Mouse (Mus musculus): Measurements from ENCODE around the gene Dapk1. TPM values are rescaled to one million over a fixed set of nuclear protein-coding genes. Genes with fewer than 3 reads are reported as not detected.
A peak's percentile ranks its signal among the peaks of the same experiment; 100 is the strongest.

Gene Dapk1
- total RNA-seq, 1 experiment from 2014 or later: 3.8 TPM

DNA sequence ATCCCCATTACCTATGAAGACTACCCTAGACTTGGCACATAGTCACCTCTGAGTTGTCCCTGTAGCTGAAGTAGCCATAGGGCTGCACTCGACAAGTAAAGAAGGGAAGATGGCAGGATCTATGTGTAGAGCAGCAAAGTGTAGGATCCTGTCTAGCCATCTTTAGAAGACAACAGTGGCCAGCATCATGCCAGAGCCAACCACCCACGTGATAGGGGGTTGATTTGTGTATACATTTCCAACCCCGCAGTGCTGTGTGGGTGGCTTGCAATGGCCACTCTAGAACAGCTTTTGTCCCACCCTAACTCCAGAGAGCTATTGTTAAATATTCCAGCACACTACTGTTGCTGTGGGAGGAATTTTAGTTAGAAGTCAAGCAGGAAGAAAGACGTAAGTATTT, 111.8 kb downstream of the Dapk1 start:
- no peak for ATAC-seq (replicated peaks; ENCODE audit: insufficient number of reproducible peaks, low FRiP score, low TSS enrichment, poor library complexity, severe bottlenecking)

DNA sequence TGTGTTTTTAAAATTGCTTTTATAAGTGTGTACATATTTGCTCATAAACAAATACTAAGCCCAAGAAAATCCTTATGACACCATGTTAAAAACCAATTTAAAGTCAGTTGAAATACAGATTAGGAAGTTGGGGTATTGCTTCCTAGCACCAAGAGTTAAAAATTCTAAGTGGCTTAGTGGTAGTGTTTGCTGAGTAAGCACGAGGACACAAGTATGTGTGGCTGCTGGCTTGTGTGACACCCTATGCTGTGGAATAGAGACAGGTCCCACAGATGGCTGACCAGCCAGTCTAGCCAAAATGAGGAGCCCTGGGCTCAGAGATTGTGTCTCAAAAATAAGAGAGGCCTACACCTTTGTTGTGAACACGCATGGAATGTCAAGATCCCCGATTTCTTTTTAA, 114.4 kb downstream of the Dapk1 start:
- no peak for ATAC-seq (replicated peaks; ENCODE audit: insufficient number of reproducible peaks, low FRiP score, low TSS enrichment, poor library complexity, severe bottlenecking)

DNA sequence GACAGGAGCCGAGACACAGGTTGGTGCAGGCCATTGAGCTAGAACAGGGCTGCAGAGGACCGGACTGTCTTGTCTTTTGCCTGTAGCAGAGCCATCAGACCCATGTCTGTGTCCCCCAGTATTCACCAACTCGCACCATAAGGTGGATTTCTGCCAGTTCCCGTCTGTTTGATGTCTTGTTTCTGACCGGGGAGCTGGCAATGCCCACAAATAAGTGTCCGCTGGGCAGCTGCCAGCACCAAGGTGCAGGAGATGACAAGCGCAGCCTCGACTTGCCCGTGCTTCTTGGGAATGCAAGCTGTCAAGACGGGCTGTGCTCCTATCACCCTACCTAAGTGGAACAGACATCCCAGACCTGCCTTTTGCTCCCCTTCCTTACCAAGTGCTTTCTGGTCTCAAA, 115.7 kb downstream of the Dapk1 start:
- no peak for ATAC-seq (replicated peaks; ENCODE audit: insufficient number of reproducible peaks, low FRiP score, low TSS enrichment, poor library complexity, severe bottlenecking)

DNA sequence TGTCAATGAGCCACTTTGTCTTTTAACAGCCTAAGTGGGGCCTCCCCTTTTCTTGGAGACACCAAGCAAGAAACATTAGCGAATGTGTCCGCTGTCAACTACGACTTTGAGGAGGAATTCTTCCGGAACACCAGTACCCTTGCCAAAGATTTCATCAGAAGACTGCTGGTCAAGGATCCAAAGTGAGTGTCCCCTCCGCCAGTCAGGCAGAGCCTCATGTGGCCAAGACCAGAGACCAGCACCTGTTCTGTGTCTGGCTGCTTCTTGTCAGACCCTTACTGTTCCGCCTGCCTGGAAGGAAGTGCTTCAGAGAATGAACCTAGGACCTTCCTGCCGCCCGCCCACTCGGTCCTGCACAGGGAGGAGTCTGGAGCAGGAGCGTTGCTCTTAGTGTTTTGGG, 117.8 kb downstream of the Dapk1 start:
- ATAC-seq (replicated peaks; ENCODE audit: insufficient number of reproducible peaks, low FRiP score, low TSS enrichment, poor library complexity, severe bottlenecking): no peak

DNA sequence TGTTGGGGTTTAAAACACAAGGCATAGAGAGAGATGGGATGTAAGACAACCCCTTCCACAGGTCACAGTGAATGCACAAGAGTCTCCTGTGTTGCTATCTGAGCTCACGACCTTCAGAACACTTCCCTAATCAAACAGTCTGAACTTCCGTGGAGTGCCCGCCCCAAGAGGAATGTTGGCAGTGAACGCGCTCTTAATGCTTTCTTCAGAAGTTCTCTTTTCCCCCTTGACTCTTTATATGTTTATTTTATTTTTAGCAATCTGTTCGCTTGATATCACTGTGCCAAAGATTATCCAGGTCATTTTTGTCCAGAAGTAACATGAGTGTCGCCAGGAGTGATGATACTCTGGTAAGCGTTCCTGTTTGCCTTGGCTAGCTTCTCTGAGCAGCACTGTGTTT, 121.0 kb downstream of the Dapk1 start:
- ATAC-seq (replicated peaks; ENCODE audit: insufficient number of reproducible peaks, low FRiP score, low TSS enrichment, poor library complexity, severe bottlenecking): no peak

DNA sequence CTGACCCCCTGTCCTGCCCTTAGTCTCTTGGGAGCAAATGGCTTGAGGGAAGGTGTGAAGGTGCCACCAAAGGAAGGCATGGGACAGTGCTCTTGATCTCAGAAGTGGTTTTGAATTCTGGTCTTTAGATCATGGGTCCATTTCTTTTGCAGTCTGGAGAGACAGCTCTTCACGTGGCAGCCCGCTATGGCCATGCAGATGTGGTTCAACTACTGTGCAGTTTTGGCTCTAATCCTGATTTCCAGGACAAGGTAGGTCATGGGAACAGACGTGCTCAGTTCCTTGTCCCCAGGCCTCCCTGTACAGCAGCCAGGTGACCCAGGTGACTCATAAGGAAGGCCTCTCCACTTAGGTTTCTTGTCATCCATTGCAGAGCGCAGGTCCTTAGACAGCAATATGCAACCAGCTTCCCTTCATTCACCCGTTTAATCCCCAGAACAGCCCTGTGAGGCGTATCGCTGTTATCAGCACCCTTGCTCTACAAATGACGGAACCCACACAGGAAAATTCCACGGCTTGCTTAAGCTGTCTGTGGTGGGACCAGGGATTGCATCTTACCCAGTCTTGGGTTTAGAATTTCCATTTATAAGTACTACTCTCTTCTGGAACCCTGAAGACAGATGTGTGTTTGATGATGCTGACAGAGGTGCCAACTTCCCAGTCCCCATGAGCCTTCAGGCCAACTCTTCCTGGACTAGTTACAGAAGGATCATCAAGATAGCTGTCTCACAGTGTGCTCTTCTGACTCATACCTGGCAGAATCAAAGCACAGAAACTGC, 126.7 kb downstream of the Dapk1 start:
- ATAC-seq (replicated peaks; ENCODE audit: insufficient number of reproducible peaks, low FRiP score, low TSS enrichment, poor library complexity, severe bottlenecking): no peak; the same call in 1 of the 2 replicates

DNA sequence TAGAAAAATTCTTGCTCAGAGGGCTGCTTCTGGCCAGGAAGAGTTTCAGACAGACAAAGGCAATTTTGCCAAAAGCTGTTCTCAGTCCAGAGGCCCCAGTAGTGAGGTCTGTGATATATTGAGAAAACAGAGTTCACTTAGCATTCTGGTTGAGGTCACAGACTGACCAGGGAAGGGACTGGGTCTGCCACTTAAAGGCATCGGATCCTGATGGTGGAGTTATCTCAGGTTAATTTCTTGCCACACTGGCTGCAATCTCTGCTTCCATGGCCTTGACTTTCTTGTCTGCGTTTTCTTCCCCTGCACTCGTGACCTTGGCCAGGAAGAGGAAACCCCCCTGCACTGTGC, 127.3 kb downstream of the Dapk1 start:
- ATAC-seq (replicated peaks; ENCODE audit: insufficient number of reproducible peaks, low FRiP score, low TSS enrichment, poor library complexity, severe bottlenecking): no peak

DNA sequence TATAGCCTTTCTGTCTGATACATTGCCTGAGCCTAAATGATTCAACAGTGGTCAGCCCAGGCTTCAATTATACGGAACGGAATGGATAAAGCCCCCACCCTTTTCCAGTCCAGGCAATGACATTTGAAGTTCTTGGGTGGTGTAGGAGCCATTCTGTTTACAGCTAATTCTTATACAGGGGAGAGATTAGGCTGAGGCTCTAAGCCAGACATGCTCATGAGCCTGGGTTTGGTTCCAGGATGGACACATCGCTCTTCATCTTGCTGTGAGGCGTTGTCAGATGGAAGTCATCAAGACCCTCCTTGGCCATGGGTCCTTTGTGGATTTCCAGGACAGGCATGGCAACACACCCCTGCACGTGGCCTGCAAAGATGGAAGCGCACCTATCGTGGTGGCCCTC, 128.8 kb downstream of the Dapk1 start:
- ATAC-seq (replicated peaks; ENCODE audit: insufficient number of reproducible peaks, low FRiP score, low TSS enrichment, poor library complexity, severe bottlenecking): no peak

DNA sequence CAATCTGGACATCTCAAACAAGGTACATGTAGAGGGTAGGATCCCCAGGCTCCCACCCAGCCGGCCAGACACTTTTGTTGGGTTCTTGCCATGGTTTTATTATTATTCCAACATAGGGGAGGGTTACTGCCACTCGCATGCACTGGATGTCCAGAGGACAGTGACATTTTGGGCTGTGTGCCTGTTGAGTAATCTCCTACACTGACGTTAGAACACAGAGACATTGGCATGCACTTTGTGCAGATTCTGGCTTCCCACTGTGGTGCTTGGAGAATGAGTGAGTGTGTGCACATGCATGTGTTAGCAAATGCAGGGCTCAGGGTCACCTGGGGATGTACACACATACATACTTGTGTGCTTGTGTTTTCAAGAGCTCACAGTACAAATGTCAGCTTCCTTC, 129.3 kb downstream of the Dapk1 start:
- no peak for ATAC-seq (replicated peaks; ENCODE audit: insufficient number of reproducible peaks, low FRiP score, low TSS enrichment, poor library complexity, severe bottlenecking)

DNA sequence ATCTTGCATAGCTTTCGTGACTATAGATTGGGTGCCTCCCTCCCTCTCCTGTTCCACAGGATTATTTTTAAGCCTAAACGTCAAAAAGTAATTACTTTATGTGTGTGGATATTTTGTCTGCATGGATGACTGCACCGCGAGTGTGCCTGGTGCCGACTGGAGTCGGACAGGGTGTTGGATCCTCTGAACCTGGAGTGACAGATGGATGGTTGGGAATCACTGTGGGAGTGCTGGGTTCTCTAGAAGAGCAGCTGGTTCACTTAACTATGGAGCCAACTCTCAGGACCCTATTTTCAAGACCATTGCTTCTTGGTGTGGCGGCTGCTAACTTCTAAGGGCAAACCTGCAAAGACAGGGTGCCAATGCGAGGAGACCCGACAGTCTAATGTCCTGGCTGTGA, 133.6 kb downstream of the Dapk1 start:
- no peak for ATAC-seq (replicated peaks; ENCODE audit: insufficient number of reproducible peaks, low FRiP score, low TSS enrichment, poor library complexity, severe bottlenecking)

DNA sequence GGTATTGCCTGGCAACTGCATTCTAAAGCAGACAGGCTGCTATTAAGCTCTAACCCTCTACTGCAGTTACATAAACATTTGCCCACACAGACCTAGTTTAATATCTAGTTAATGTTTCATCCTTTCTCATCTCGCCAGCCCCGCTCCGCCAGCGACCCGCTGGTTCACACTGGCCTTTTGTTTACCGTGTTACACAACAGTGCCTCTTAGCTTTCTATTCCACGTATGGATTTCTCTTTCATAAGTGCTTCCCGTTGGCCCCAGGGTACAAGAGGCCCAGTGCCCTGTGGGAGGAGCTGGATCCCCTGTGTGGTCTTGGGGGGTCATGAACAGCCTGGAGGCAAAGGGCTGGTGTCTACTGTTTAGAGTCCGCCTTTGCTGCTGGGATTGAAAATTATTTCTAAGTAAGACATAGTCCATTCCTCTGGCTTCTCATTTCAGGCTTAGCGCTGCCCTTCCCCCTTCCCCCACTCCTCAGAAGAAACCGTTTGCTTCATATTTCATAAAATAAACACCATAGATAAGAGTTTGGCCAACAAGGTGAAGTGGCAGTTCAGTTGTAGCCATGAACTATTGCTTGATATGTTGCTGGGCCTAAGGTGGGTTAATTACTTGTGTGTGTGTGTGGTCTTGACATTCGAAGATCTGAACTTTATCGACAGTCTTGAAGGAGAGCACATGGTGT, 134.8 kb downstream of the Dapk1 start:
- no peak for ATAC-seq (replicated peaks; ENCODE audit: insufficient number of reproducible peaks, low FRiP score, low TSS enrichment, poor library complexity, severe bottlenecking)

DNA sequence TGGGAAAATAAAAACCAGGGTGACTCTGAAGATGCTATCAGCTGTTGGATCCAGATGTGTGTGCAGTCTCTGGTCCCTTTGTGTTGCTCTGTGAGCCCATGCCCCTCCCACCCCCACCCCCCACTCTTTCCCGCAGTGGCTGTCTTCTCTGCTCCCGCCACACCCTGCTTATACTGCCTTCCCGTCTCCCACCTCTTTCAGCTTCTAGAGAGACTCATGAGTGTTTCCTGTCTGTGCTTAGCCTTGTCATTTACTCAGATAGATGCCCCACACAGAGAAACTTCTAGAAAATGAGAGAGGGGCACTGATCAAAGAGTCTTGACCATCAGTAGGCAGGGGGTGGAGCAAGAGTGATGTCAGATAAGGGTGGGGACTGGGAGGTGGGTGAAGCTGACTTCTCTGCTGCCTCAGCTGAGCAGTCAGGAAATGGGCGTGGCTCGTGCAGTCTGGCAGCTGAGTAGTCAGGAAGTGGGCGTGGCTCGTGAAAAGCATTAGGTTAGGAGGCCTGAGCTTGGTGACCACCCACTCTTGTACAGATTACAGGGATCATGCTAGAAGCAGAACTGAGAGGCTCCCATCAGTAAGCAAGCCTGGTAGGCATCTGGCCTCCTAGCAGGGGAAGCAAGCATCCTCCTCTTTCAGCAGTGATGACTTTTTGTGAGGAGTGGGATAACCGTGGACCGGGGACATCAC, 136.0 kb downstream of the Dapk1 start:
- ATAC-seq (replicated peaks; ENCODE audit: insufficient number of reproducible peaks, low FRiP score, low TSS enrichment, poor library complexity, severe bottlenecking): peak; percentile 91

DNA sequence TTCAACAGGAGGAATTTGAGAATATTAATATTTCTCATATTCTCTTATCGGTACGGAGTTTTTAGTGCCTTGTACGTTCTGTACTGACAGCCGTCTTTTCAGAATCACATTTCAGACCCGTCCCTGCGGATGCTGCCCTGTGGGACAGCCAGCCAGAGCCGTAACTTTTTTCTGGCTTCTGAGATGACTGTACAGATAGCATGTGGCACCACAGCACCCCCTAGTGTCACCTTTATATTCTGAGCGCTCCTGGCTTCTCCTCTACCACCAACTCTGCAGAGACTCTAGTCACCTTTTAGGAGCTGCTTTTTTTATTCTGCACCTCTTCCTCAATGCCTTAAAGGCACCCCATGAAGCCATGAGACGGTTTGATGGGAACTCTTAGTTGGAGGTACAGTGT, 136.7 kb downstream of the Dapk1 start:
- peak; percentile 64 for ATAC-seq (replicated peaks; ENCODE audit: insufficient number of reproducible peaks, low FRiP score, low TSS enrichment, poor library complexity, severe bottlenecking)

DNA sequence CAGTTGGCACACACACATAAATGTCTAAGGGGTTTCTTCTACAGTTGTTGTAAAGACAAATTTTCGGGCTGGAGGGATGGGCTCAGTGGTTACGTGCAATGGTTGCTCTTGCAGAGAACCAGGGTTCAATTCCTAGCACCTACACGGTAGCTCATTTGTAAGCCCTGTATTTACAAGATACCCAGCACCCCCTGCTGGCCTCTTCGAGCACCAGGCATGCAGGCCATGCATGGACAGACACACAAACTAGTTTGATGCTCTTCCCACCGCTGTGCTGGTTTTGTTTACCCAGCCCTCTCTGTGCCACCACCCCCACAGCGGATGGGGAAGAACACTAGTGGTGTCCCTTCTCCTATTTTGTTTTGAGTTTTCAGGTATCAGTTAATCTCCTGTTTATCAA, 138.5 kb downstream of the Dapk1 start:
- no peak for ATAC-seq (replicated peaks; ENCODE audit: insufficient number of reproducible peaks, low FRiP score, low TSS enrichment, poor library complexity, severe bottlenecking)

DNA sequence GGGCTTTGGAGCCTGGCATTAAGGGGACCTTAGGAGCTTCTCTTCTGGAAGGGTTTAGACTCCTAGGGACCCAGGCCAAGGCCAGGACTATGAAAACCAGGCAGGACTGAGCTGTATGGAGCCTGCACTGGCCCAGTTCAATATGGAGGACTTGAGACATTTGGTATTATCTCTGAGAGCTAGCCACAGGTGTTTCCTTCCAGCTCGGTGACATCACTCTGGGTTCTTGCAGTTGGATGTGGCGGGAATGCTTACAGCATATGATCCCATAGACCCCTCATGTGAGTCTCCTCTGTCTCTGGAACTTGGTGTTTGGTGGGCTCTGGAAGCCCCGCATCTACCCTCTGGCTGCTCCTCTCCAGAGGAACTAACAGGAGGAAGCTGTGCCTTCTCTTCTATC, 140.9 kb downstream of the Dapk1 start:
- ATAC-seq (replicated peaks; ENCODE audit: insufficient number of reproducible peaks, low FRiP score, low TSS enrichment, poor library complexity, severe bottlenecking): no peak

DNA sequence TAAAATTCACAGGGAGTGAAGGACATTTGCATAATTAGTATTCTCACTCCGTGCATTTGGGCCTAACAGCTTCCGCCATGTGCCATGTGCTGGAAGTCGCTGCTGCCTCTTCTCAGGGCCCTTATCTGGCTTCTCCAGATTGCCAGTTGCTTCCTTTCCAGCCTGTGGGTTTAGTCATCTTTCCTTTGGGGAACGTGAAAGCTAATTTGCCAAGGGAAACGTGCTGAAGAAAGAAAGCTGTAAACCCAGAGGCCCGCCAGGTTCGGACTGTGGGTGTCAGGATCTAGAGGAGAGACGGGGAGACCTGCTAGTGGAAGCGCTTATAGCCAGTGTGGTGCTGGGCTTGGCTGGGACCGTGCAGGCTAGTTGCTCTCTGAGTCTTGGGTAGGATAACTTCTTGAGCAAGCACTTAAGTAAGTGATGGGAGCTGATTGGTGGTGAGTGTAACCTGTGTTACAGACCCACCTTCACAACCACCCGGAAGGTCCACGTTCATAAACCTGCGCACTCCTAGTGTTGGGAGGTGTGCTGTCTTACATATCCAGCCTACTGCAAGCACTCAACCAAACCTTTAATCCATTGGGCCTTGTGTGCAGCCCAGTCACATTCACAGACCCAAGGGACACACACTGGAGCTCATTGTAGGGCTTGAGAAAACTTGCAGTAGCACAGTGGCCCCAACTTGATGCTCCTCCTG, 141.8 kb downstream of the Dapk1 start:
- ATAC-seq (replicated peaks; ENCODE audit: insufficient number of reproducible peaks, low FRiP score, low TSS enrichment, poor library complexity, severe bottlenecking): no peak

DNA sequence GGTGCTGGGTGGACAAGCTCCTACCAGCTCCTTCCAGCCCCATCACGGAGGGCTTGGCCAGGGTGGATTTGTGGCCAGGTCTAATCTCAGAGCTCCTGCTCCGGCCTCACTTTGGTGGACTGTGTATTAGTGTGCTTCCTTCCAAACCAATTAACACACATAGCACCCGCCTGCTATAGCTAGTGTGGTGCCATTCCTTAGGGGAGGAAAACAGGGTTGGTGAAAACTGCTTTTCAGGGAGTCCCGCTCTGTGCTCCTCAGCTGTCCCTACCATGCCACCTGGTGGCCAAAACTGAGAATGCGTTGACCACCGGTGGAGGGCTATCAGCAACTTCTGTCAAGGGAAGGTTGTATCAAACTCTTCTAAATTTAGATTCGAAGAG, 142.3 kb downstream of the Dapk1 start:
- ATAC-seq (replicated peaks; ENCODE audit: insufficient number of reproducible peaks, low FRiP score, low TSS enrichment, poor library complexity, severe bottlenecking): peak; percentile 42; the same call in 1 of the 2 replicates

DNA sequence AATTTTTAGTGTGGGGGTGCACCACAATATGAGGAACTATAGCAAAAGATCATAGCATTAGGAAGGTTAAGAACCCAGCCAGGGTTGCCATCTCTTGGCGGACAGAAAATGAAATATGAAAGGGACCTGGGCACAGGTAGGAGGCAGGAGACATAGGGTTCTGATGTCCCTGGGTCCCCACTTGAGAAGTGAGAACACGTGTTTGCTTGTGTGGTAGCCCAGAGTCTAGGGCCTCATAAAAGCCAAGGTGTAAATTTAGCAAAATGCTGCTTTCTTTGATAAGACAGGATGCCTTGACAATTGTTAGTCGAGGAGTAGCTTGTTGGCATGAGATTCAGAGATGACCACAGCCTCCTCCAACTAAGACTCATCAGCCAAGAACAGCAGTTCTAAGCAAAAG, 143.0 kb downstream of the Dapk1 start:
- ATAC-seq (replicated peaks; ENCODE audit: insufficient number of reproducible peaks, low FRiP score, low TSS enrichment, poor library complexity, severe bottlenecking): no peak

DNA sequence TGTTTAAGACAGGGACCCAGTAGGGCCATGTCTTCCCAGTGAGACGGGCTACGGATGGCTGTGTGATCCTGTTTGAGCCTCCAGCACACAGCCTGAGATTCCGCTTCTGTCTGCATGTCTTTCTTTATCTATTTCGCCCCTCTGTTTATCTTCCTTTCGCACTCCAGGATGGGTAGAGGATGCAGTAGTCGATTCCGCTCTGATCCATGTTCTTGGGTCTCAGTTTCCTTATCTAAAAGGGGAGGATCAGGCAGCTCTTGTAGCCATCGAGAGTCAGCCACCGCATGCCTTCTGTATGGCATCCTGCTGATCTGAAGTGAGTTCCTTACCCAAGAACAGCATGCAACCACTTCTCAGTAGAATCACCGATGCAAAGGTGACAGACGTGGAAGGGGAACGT, 143.6 kb downstream of the Dapk1 start:
- no peak for ATAC-seq (replicated peaks; ENCODE audit: insufficient number of reproducible peaks, low FRiP score, low TSS enrichment, poor library complexity, severe bottlenecking)
